Mouse (Mus musculus): ENCODE results near the gene Tmc7.

The Tmc7 gene

DNA sequence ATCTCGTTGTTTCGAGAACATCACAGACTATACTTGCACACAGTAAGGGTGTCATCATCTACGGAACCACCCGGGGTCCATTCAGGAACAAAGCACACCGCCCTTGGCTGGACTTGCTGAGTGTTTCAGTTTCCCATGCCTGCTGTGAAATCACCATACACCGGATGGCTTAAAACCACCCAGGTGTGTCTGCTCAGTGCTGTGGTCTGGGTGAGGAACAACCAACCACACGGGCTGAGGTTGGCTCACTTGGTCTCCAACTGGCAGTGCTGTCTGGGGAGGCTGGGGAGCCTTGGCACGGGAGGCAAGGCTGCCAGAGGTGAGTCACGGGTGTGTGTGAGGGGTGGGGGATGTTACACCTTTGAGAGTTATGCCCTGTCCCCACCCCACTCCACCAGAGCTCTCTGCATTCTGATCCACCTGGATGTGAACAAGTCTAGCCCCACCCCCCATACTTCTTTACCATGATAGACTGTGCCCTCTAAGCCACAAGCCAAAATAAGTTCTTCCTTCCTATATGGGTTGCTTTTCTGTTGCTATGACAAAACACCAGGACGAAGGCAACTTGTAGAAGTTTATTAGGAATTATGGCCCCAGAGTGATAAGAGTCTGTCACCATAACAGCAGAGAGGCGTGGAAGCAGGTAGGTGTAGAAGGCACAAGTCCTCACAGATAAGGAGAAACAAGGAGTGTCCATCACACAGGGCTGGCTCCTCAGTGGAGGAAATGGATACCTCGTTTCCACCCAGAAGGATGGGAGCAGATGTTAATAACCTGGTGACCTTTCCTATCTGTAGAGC, 85.4 kb downstream of the Tmc7 start:
- DNase-seq, result no peak

DNA sequence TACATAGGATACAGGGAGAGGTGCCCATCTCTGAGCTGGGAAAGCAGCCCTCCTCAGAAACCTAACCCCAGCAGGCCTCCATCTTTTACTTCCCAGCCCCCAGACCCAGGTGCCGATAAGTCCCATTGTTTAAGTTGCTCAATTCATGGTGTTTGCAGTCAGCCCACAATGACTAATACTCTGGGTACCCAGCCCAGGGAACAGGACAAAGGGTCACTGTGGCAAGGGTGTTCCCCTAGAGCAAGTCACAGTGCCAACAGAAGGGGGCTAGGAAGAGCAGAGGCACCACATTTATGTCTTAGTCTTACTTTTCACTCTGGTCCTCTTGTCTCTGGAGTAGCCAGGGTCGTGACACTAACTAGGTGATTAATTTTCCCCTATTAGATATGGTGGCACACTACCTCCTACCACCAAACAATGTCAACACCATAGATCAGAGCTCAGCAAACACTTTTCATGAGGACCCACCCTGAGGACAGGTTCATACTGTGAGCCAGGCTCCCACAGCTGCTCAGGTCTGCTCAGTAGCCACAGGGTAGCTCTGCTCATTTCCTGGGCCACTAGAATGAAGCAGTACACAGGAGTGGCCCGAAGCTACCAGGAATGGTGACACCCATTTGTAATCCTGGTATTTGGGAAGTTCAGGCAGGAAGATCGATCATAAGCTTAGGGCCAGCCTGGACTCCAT, 89.5 kb downstream of the Tmc7 start:
- DNase-seq, result no peak

DNA sequence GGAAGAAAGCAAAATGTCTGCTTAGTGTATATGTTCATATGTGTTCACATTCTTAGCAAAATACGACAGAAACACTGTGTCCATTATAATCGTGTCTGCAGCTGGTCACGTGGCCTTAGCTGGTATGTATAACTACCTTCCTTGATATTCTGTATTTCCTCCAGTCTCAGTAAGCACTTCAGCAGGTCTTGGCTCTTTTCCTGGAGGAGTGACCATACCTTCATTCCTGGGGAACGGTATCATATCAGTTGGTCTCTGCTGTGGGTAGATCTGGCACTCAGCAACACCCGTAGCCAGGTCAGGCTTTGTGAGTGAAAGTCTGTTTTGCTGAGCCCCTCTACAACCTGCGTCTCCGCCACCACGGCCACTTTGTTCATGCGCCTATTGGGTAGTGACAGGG, 90.6 kb downstream of the Tmc7 start:
- DNase-seq, result peak; percentile 60

DNA sequence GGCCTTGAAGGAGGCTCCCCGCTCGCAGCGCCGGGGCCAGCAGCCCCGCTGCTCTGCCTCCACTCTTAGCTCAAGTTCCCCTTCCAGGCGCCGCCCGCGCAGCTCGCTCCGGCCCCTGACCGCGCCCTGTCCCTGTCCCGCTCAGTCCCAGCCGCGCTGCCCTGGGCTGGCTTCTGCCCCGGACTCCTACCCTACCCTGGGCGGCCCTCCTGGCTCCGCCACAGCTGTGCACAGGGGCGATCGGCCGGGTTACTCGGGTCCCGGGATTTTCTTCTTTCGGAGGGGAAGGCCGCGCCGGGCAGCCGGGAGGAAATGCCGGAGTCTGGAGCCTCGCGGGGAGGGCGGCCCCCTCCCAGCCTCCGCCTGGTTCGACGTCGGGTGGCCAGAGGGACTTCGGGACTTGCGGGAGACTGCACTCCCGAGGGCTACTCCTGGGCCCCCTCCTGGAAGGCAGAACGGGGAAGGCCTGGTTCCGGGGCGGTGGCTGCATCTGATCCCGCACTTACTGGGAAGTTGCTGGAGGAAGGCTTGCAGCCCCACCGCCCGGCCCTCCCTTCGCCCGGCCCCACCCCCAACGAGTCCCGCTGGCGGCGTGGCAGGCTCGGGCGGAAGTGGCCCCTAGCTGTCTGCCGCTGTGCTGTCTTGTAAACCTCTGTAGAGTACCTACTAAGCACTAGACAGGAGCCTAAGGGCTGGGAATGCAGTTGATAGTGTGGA, 92.9 kb downstream of the Tmc7 start, which contains the start of gene Itpripl2:
TSS of gene Itpripl2 (minus strand) at position 545 of the 717 bp plus-strand sequence.
- peak; percentile 93 for DNase-seq

DNA sequence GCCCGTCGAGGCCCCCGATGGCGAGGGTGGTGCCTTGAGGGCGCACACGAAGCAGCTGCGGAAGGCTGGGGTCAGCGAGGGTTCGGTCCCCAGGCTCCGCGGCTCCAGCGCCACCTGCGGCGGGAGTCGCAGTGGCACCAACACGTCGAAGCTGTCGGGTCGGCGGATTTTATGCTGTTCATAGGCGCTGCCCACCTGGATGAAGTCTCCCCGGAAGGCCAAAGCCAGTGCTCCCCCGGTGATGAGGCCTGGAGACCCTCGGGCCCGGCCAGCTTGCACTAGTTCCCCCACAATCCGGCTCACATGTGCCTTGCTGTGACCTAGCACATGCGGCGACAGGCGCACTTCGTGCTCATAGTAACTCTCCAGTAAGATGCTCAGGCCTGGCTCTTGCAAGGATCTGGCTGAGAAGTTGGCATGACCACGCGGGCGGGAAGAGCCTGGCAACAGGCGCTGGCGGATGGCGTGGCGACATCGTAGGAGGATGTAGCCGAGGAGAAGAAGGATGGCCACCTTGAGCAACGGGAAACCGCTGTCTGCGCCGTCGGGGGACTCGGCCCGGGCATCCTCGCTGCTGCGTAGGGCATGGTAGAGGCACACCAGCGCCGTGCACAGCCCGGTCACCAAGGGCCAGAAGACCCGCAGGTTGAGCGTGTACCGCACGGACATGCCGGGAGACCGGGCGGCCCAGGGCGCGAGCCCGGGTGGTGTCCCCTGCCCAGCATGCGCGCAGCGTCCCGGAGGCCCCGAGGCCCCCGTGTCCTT, 93.7 kb downstream of the Tmc7 start:
- DNase-seq, result peak; percentile 61

DNA sequence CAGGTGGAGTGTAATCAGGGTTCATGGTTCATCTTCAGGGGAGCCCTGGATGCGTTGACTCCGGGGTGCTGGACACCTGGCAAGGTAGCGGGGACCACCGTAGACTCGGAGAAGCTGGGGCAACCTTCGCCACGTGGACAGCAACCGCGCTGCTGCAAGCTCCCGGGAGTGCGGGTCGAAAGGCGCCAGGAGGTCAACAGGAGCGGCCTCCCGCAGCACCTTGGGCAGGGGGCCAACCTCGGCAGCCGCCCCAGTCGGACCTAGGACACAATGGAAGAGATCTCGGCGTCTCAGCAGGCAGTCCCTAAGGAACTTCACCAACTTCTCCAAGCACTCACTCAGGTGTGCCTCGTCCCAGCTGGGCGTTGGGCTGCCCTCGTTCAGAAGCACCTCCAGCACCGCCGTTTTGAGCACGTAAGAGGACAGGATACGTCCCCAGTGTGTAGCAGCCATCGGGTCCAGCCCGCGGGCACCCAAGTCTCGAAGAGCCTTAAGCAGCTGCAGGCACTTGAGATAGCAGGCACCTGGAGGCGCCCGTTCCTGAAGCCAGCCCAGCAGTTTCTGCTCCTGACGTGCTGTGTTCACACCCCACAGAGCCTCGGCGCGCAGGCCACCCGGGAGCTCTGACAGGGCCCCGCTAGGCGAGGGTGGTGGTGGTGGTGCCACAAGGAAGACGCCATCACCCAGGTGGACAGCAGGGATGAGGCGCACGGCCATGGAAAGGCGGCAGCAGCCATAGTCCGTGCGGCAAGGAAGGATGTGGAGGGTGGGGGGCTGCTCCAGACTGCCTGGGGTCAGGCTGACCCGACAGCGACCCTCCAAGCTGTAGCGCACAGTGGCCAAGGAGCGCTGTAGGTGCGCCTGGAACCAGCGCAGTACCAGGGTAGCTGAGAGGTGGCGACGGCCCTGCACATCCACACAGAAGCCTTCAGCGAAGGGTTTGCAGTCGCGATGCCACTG, 94.5 kb downstream of the Tmc7 start:
- DNase-seq, result no peak

DNA sequence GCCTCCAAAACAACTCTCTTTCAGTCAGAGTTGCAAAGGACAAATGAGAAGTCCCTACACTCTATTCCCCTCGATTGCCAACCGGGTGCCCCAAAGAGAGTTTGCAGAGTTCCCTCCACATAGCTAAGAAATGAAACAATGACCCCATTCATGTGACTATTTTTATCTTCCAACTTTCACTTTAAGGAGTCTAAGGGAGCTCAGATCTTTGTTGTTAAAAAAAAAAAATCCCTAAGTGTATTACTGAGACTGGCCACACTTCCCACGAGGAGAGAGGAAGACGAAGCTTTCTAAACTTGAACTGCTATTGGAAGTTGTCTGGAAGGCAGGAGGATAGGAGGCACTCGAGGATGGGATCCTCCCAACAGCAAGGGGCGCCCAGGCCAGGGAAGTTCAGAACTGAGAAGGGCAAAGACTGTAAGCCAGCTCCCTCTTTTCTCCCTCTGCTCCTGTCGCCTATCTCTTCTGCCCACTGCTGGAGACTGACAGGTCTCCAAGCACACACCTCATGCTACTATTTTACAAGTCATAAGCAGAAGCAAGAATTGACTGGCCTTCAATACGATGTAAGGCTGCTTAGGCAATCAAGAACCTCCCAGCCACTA, 96.4 kb downstream of the Tmc7 start:
- DNase-seq, result peak; percentile 40

DNA sequence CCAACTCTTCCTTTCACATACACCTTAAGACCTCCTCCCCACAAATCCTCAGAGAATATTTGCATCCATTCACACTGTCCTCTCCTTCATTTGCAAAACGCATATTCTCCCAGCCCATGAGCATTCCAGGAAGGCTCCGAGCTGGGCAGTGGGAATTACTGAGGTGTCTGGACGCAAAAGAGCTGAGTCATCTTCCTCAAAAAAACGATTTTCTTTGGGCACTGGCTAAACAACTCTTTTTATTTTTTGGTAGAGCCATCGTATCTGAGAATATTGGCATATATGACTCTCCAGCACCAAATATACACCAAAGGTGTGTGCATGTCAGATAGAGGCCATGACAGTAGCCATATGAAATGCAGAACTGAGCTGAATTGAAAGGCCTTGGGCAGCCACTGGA, 97.6 kb downstream of the Tmc7 start:
- no peak for DNase-seq

All from lung, postnatal 10 days (tissue).